Mouse (Mus musculus) forebrain, embryonic 13.5 days (tissue): ENCODE measurements around the gene Hadh. TPM values are rescaled to one million over a fixed set of nuclear protein-coding genes. Genes with fewer than 3 reads are reported as not detected.

Experiments used
- ATAC-seq: fragments of 200-750 bp; cut with Nextera tagmentation; 2 replicates; pipeline ENCODE4 v1.8.0; 2017
- H3K27ac ChIP-seq: fragments of 300-500 bp; sonication (generic); 2 replicates; pipeline ENCODE4 v1.5.1; 2015; ENCODE audit warnings: inconsistent platforms, mild to moderate bottlenecking, moderate library complexity
- H3K27me3 ChIP-seq: fragments of 300-500 bp; sonication (generic); 2 replicates; pipeline ENCODE4 v1.6.1; 2015; ENCODE audit warnings: mild to moderate bottlenecking, inconsistent platforms
- H3K36me3 ChIP-seq: fragments of 300-500 bp; sonication (generic); 2 replicates; pipeline ENCODE4 v1.6.1; 2015; ENCODE audit warnings: mild to moderate bottlenecking, inconsistent platforms; ENCODE audit not compliant: poor library complexity, severe bottlenecking
- H3K4me1 ChIP-seq: fragments of 300-500 bp; sonication (generic); 2 replicates; pipeline ENCODE4 v1.6.1; 2015; ENCODE audit warnings: inconsistent platforms
- H3K4me2 ChIP-seq: fragments of 300-500 bp; sonication (generic); 2 replicates; pipeline ENCODE4 v1.6.1; 2015; ENCODE audit warnings: inconsistent platforms, mild to moderate bottlenecking, moderate library complexity
- H3K4me3 ChIP-seq: fragments of 300-500 bp; sonication (generic); 2 replicates; pipeline ENCODE4 v1.5.1; 2015; ENCODE audit warnings: mild to moderate bottlenecking, inconsistent platforms
- H3K9ac ChIP-seq: fragments of 300-500 bp; sonication (generic); 2 replicates; pipeline ENCODE4 v1.6.1; 2015; ENCODE audit warnings: mild to moderate bottlenecking, inconsistent platforms
- H3K9me3 ChIP-seq: fragments of 300-500 bp; sonication (generic); replicated peaks from 2 replicates; pipeline ENCODE4 v1.6.1; 2016; ENCODE audit warnings: inconsistent platforms
- WGBS: fragments of 180-500 bp; shearing (Covaris S2); methylation state at CpG from one replicate; pipeline ENCODE4 v1.1.7; 2015; 5-methylcytosine and 5-hydroxymethylcytosine counted together
- polyA plus RNA-seq: library from polyadenylated mRNA; unstranded; fragments of >200 nt; fragmentation: Nextera tagmentation; extraction: Ambion mirVana; gene quantifications from 2 replicates; pipeline ENCODE4 v1.2.1, GENCODE M21; 2015

Hadh gene
- polyA plus RNA-seq, 1 experiment from 2014 or later, result 37.2 TPM

DNA sequence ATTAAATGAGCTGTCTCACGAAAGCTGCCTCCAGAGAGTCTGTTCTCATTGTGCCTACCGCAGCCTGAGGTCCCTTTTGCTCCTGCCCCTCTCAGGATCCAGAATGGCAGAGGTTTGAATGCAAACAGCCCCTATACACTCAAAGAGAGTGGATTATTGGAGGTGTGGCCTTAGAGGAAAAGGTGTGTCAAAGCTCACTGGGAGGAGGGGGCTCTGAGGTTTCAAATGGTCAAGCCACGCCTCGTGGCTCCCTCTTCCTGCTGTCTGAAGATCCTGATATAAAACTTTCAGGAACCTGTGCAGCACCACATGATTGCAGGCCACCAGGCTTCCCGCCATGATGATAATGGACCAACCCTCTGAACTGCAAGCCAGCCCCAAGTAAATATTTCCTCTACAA is 24.1 kb downstream of the Hadh start:
- Histone ChIP-seq H3K4me3 (no peak overlapping the region), H3K9me3 (no peaks in the 10 kb centered on the region), H3K4me2 (no peak overlapping the region), H3K9ac (no peak overlapping the region), H3K27me3 (no peaks in the 10 kb centered on the region), H3K4me1 (no peaks in the 10 kb centered on the region), H3K36me3 (no peaks in the 10 kb centered on the region; the same call in 1 of the 2 replicates), H3K27ac (no peak overlapping the region)
- ATAC-seq, result no peak
- WGBS, result 82% methylated on average over 5 of the region's 5 CpGs

DNA sequence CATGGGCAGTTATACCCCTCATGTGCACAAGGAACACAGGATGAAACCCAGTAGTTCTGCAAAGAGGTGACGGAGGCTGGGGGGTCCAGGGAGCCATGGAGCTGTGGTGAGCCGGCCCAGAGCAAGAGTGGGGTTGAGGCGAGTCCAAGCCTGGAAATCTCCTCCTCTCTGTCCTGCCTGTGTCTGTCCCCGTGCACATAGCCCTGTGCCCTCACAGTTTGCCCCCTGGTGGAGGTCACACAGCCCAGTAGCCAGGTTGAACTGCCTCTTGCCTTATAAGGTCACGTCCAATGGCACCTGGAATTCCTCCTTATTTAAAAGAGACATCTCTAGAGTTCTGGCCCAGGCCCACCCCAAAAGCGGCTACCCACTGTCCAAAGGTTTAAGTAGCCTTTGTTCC is 24.5 kb downstream of the Hadh start:
- Histone ChIP-seq H3K9ac (no peak overlapping the region), H3K4me3 (no peak overlapping the region), H3K36me3 (no peaks in the 10 kb centered on the region; the same call in 1 of the 2 replicates), H3K9me3 (no peaks in the 10 kb centered on the region), H3K27me3 (no peaks in the 10 kb centered on the region), H3K4me1 (no peaks in the 10 kb centered on the region), H3K27ac (no peak overlapping the region), H3K4me2 (no peak overlapping the region)
- ATAC-seq, result no peak
- WGBS, result 80% methylated on average over 6 of the region's 6 CpGs

DNA sequence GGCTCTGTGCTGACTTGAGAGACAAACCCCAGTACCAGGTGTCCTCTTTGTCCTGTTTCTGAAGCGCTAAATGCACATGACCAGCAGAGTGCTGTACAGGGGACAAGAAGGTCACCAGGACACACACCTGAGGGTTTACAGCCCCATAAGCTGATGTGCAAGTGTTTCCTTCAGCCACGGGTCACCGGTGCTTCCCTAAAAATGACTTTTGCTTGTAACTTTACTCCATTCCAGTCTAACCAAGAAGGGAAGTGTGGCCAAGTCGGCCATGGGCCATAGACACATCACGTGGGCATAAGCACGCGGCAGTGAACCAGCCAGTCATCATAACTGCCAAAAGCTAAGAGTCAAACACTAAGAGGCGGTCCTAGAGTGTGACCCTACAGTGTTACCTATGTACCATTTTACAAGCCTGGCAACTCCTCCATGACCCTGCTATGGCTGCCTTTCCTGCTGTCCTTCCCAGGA is 25.3 kb downstream of the Hadh start:
- 92% methylated on average over 8 of the region's 8 CpGs for WGBS
- Histone ChIP-seq H3K4me3 (no peak overlapping the region), H3K9ac (no peak overlapping the region), H3K4me1 (no peaks in the 10 kb centered on the region), H3K4me2 (no peak overlapping the region), H3K27me3 (no peaks in the 10 kb centered on the region), H3K9me3 (no peaks in the 10 kb centered on the region), H3K27ac (no peak overlapping the region), H3K36me3 (no peaks in the 10 kb centered on the region; the same call in 1 of the 2 replicates)
- no peak for ATAC-seq

DNA sequence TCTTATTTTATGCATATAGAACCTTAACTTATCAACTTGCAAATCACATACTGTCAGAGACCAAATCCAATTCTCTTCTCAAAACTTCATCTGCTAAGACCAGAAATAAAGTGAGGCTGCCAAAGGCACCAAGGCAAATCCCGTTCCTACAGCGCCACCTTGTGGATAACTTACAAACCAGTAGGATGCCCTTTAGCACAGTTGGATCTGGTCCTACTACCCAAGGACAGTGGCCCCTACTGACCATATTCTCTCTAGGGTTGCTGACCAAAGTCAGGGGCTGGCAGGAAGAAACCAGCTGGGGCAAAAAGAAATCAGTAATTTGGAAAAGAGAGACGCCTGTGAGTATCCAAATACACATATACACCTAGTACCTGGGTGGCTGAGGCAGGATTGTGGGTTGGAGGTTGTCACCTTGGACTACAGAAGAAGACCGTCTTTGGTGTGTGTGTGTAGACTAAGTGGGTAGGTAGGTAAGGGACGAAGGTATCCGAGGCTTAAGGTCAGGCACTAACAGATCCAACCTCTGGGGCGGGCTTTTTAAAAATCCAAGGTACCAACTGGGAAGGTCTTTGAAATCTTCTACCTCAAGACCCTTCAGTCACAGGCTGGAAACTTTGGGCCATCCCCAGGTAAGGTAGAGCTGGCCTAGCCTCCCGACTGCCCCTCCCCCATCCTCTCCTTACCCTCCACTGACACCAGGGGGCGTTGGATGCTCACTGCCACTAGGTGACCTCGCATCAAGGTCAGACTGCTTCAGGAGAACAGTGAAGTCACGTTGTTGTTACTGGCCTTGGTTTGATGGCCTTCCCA is 25.9 kb downstream of the Hadh start:
- no peak overlapping the region for H3K4me2 ChIP-seq
- no peak overlapping the region for H3K27ac ChIP-seq
- peak; percentile 72 for ATAC-seq
- H3K4me1 ChIP-seq, result no peaks in the 10 kb centered on the region
- no peaks in the 10 kb centered on the region for H3K27me3 ChIP-seq
- WGBS, result 59% methylated on average over 11 of the region's 11 CpGs
- H3K4me3 ChIP-seq, result no peak overlapping the region
- H3K36me3 ChIP-seq, result no peaks in the 10 kb centered on the region; the same call in 1 of the 2 replicates
- H3K9ac ChIP-seq, result no peak overlapping the region
- no peaks in the 10 kb centered on the region for H3K9me3 ChIP-seq

DNA sequence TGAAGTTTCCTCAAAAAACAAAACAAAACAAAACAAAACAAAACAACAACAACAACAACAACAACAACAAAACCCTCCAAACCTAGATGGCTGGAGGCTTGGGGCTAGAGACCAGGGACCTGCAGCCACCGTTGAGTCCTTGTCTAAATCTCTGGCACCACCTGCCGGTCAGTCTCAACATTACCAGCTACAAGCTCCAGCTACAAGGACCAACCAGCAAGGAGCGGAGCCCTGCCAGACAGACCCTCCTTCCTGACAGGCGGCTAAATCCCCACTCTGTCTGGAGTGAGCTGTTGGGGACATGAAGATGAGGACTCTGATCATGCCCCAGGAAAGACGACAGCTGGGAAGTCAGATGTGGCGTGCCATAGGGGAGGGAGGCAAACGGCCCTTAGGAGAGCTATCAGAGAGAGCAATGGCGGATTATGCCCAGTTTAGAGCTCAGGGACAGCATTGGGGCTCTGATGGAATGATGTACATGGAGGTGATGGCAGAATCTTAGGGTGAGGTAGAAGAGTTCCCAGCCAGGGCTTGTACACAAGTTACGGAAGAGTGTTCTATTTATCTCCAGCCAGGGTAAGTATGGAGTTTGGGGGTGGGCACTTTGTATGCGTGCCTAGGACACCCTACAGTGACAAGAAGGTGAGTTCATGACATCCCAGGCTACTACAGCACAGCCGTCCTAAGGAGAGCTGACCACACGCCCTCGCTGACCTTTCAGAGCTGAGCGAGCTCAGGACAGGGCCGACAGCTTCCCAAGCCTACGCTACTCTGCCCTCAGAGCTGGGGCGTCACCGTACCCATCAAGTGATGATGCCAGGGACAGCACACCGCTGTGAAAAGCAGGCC is 33.9 kb downstream of the Hadh start:
- Histone ChIP-seq H3K9ac (0 out of 2 replicates have a peak overlapping the region, but pooled peaks have one; percentile 16), H3K27ac (no peak overlapping the region), H3K36me3 (no peaks in the 10 kb centered on the region), H3K9me3 (no peaks in the 10 kb centered on the region), H3K4me3 (no peak overlapping the region), H3K4me2 (0 out of 2 replicates have a peak overlapping the region, but pooled peaks have one; percentile 4), H3K27me3 (no peaks in the 10 kb centered on the region), H3K4me1 (no peaks in the 10 kb centered on the region)
- WGBS, result 66% methylated on average over 19 of the region's 19 CpGs
- ATAC-seq, result peak; percentile 89

DNA sequence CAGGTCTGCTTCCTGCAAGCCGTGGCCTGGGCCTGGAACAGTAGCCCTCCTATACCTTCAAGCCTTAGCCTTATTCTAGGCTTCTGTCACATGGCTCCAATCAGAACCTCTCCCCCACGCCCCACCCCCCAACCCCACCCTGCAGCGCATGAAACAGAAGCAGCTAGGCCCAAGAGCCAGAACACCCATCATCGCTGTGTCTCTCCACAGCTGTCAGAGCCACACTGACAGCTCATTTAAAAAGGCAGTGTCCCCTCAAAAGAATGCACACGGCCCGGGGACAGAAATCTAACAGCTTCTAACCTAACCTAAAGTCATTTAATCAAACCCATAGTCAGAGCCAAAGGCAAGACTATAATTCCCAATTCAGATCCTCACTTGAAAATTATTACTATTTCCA is 34.8 kb downstream of the Hadh start:
- 0 out of 2 replicates have a peak, but pooled peaks have one; percentile 11 for ATAC-seq
- H3K9me3 ChIP-seq, result no peaks in the 10 kb centered on the region
- no peaks in the 10 kb centered on the region for H3K4me1 ChIP-seq
- H3K4me2 ChIP-seq, result no peak overlapping the region
- no peaks in the 10 kb centered on the region for H3K36me3 ChIP-seq
- no peaks in the 10 kb centered on the region for H3K27me3 ChIP-seq
- H3K9ac ChIP-seq, result no peak overlapping the region
- no peak overlapping the region for H3K27ac ChIP-seq
- WGBS, result 83% methylated on average over 6 of the region's 6 CpGs
- no peak overlapping the region for H3K4me3 ChIP-seq

DNA sequence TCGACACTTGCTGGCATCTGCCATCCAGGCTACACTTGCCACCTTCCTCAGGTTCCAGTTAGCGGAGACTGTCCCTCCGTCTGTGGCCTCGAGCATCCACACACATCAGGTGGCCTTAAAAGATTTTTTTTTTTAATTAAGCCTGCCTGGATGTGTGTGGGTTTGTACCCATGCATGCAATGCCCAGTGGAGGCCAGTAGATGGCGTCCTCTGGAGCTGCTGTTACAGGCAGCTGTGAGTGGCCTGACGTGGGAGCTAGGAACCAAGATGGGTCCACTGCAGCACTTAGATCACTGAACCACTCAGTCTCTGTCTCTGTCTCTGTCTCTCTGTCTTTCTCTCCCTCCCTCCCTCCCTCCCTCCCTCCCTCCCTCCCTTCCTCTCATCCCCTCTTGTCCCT is 43.8 kb downstream of the Hadh start:
- H3K36me3 ChIP-seq, result no peaks in the 10 kb centered on the region
- H3K4me3 ChIP-seq, result no peak overlapping the region
- H3K4me1 ChIP-seq, result no peaks in the 10 kb centered on the region
- H3K4me2 ChIP-seq, result no peak overlapping the region
- H3K9me3 ChIP-seq, result no peaks in the 10 kb centered on the region
- WGBS, result 71% methylated on average over 6 of the region's 6 CpGs
- no peaks in the 10 kb centered on the region for H3K27me3 ChIP-seq
- no peak overlapping the region for H3K27ac ChIP-seq
- ATAC-seq, result no peak
- H3K9ac ChIP-seq, result no peak overlapping the region

DNA sequence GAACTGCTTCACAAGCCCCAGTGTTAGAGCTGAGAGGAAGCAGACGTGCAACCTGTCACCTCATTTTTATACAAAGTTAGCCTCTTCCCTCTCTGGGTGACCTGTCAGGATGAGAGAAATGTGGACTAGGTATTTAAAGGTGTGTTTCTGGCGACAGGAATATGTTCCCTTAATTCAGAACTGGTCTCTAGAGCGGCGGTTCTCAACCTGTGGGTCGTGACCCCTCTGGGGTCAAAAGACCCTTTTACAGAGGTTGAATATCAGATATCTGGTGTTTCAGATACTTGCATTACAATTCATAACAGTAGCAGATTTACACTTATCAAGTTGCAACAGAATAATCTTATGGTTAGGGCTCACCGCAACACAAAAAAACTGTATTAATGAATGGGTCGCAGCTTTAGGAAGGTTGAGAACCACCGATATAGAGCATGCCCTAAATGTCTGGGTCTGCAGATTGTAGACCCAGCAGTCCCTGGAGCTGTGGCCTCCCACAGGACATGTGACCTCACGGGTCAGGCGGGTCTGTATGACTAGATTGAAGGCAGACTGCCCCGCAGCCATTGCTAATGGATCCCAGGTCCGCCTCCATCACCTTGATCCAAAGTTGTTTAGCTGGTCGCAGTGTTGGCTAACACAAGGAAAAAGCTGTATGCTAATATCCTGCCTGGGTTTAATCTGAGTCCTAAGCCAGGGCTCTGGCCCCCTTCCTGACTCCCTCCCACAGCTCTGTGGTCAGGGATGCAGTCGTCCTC is 53.1 kb downstream of the Hadh start:
- Histone ChIP-seq H3K9me3 (no peaks in the 10 kb centered on the region), H3K4me2 (no peak overlapping the region), H3K27me3 (no peaks in the 10 kb centered on the region), H3K4me3 (no peak overlapping the region), H3K9ac (no peak overlapping the region), H3K27ac (no peak overlapping the region), H3K4me1 (no peaks in the 10 kb centered on the region), H3K36me3 (no peaks in the 10 kb centered on the region)
- WGBS, result 92% methylated on average over 14 of the region's 14 CpGs
- ATAC-seq, result no peak

DNA sequence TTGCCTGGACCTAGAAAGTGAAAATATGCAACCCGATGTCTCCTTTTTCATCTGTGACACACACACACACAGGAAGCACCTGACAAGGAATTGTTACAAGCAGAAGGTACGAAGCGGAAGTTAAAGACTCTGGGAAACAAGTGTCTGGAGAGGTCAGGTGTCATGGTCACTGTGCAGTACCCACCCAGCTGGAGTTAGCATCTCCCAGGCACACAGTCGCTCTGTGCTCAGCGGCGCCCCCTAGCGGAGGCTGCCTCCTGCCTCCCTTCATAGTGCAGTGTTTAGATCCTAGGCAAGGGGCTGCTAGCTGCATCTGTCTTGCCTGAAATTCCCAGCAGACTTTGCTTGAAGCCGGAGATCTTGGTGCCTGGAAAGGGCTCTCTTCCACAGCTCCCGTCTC is 57.1 kb downstream of the Hadh start:
- Histone ChIP-seq H3K4me1 (no peaks in the 10 kb centered on the region), H3K27ac (no peak overlapping the region), H3K27me3 (no peaks in the 10 kb centered on the region), H3K9ac (no peak overlapping the region), H3K36me3 (peaks cover 5% of the 10 kb centered on the region; the same call in 1 of the 2 replicates), H3K4me3 (no peak overlapping the region), H3K4me2 (no peak overlapping the region), H3K9me3 (no peaks in the 10 kb centered on the region)
- 65% methylated on average over 9 of the region's 9 CpGs for WGBS
- ATAC-seq, result no peak

DNA sequence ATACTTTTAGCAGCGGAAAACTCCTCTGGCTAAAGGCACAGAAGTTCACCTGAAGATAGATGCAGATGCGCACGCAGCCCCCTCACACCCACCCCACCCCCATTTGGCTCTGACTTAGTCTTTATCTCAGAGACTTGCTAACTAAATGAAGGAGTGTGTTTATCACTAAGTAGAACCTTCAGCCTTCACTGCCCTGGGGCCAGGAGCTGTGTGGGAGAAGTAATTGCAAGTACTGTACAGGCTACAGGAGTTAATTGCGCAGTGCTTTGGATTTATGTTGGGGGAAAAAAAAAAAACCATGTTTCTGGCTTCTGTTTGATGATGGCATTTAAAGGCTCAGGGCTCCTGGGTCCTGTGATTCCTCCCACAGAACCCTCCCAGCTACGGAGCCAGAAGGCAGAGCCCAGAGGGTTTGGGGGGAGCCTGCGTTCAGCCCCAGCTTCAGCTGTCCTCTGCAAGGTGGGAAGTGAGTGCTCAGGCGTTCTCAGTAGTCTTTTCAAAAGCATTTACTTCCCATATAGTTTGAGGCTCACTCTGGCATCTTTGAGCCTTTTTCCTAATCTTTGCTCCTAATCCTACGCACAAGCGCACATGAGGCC is 57.7 kb downstream of the Hadh start:
- H3K9me3 ChIP-seq, result no peaks in the 10 kb centered on the region
- H3K4me3 ChIP-seq, result no peak overlapping the region
- H3K36me3 ChIP-seq, result peaks cover 5% of the 10 kb centered on the region; the same call in 1 of the 2 replicates
- WGBS, result 86% methylated on average over 9 of the region's 9 CpGs
- H3K4me2 ChIP-seq, result no peak overlapping the region
- H3K27ac ChIP-seq, result no peak overlapping the region
- no peaks in the 10 kb centered on the region for H3K4me1 ChIP-seq
- no peak overlapping the region for H3K9ac ChIP-seq
- H3K27me3 ChIP-seq, result no peaks in the 10 kb centered on the region
- no peak for ATAC-seq

DNA sequence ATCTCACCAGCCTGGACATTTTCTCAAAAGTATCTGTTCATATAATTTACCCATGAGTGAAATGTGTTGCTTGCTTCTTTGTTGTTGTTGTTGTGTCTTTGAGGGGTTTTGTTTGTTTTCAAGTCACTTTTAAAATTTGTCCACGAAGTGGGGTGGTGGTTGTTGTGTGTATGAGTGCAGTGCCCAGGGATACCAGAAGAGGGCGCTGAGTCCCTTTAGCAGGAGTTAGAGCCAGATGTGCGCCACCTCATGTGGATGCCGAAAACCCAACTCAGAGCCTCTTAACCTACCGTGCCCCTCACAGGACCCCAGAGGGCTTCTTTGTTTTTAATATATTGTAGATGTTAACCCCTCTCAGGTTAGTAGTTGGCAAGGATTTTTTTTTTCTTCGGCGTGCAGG is 59.7 kb downstream of the Hadh start:
- Histone ChIP-seq H3K27ac (no peak overlapping the region), H3K27me3 (no peaks in the 10 kb centered on the region), H3K36me3 (peaks cover 5% of the 10 kb centered on the region; the same call in 1 of the 2 replicates), H3K4me1 (peaks cover 9% of the 10 kb centered on the region; the same call in 1 of the 2 replicates), H3K4me2 (no peak overlapping the region), H3K4me3 (no peak overlapping the region), H3K9me3 (no peaks in the 10 kb centered on the region), H3K9ac (no peak overlapping the region)
- ATAC-seq, result no peak
- WGBS, result 89% methylated on average over 7 of the region's 7 CpGs
